Mouse (Mus musculus) spleen, adult 2 months (tissue): ENCODE measurements around the gene Manf.

Experiments used
- CTCF ChIP-seq: fragments of 200-500 bp; IDR thresholded peaks from 2 replicates; pipeline ENCODE4 v1.5.1; 2011; ENCODE audit warnings: mild to moderate bottlenecking, inconsistent platforms; ENCODE audit not compliant: insufficient read depth, insufficient read length, insufficient replicate concordance; ENCODE audit errors: extremely low read depth
- POLR2A ChIP-seq: fragments of 200-500 bp; IDR thresholded peaks from 2 replicates; pipeline ENCODE4 v1.6.1; 2011; ENCODE audit warnings: low read depth, low read length, inconsistent platforms

DNA sequence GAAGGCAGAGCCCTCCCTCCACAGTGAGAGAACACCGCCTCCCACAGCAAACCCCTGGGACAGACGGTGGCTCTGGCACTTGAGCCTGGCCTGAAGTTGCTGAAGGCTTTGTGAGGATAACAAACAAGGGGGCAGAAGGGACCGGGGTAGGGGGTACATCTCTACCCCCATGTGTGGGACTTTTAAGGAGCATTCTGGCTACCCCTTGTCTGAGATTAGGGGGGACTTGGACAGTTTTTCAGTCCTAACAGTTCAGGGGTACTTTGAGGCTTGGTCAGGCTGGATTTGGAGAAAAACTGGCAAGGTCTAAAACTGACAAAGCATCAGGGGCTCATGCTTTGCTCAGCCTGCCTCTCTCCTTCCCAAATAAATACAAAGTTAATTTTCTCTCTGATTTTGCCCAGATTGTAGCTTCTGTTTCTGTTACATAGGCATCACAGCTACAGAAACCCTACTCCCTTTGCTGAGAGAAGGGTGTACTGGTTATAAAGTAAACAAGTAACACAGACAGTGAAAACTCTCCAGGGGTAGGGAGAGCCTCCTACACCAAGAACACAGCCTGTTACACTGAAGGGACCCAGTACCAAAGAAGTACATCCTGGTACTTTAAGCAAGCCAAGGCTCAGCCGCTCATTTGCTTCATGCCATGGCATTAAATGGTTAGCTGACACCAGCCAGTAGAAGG lies 10.6 kb downstream of the Manf start:
- TF ChIP-seq CTCF (no peak), POLR2A (no peak)
